30 mouse cellular contexts compared by ENCODE assay signal in the genomic region with DNA sequence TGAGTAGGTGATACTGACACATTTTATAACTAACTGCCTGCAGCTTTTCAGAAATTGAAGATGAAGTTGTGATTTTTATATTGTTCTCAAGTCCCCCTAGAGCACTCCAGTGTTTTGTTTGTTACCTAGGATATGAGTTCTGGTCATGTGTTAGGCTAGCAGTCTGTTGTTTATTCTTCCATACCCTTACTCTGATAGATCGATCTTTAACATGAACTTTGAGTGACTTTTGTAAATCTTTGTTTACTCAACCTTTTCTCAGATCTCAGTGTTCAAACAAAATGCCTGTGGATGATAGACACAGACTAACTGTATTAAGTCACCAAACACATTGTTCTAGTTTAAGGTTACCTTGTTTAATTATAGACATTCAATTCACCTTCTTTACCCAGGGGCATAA.
"Had no signal": no experiment of that assay in that cellular context is flagged by ENCODE, and none has a peak within 500 bp of the region (broad histone marks: within the 10 kb centered on the region; RNA-seq: fewer than 3 reads in every experiment).

No protein-coding gene starts in this region.

- H3K9ac ChIP-seq: limb, embryonic 12.5 days; limb, embryonic 13.5 days; limb, embryonic 15.5 days; liver, embryonic 12.5 days; liver, embryonic 13.5 days; liver, embryonic 14.5 days; liver, embryonic 15.5 days; lung, embryonic 14.5 days; lung, embryonic 15.5 days; midbrain, embryonic 12.5 days; midbrain, embryonic 13.5 days; midbrain, embryonic 15.5 days had no signal

- H3K4me2 ChIP-seq: limb, embryonic 12.5 days; limb, embryonic 13.5 days; limb, embryonic 15.5 days; liver, embryonic 12.5 days; liver, embryonic 13.5 days; liver, embryonic 15.5 days; lung, embryonic 14.5 days; lung, embryonic 15.5 days; midbrain, embryonic 11.5 days; midbrain, embryonic 12.5 days; midbrain, embryonic 13.5 days; midbrain, embryonic 15.5 days had no signal

- H3K4me1 ChIP-seq: limb, embryonic 10.5 days; limb, embryonic 12.5 days; limb, embryonic 13.5 days; limb, embryonic 15.5 days; liver, embryonic 12.5 days; liver, embryonic 13.5 days; liver, embryonic 15.5 days; lung, embryonic 15.5 days; megakaryocyte, embryonic 14.5 days; midbrain, embryonic 10.5 days; midbrain, embryonic 12.5 days; midbrain, embryonic 13.5 days; midbrain, embryonic 15.5 days had no signal

- H3K27ac ChIP-seq: left cerebral cortex, adult 2 months; limb, embryonic 10.5 days; limb, embryonic 12.5 days; limb, embryonic 13.5 days; limb, embryonic 15.5 days; liver, embryonic 12.5 days; liver, embryonic 13.5 days; liver, embryonic 14.5 days; liver, embryonic 15.5 days; lung, embryonic 15.5 days; macrophage; midbrain, embryonic 10.5 days; midbrain, embryonic 12.5 days; midbrain, embryonic 13.5 days; midbrain, embryonic 15.5 days had no signal

- ATAC-seq: liver, embryonic 12.5 days; lung, postnatal 0 days; midbrain, embryonic 13.5 days; midbrain, embryonic 15.5 days; midbrain, embryonic 16.5 days had no signal

- DNase-seq: layer of hippocampus, postnatal 36 days; left cerebral cortex, postnatal 4 days; liver, embryonic 13.5 days; lung, adult 18-20 months; lung, adult 2 months; lung, embryonic 14.5 days; lung, postnatal 10 days; lung, postnatal 14 days; lung, postnatal 36 days; lung, postnatal 4 days; midbrain, embryonic 14.5 days had no signal

- H3K36me3 ChIP-seq: limb, embryonic 10.5 days; limb, embryonic 12.5 days; limb, embryonic 13.5 days; limb, embryonic 15.5 days; liver, embryonic 12.5 days; liver, embryonic 13.5 days; liver, embryonic 15.5 days; lung, embryonic 15.5 days; midbrain, embryonic 10.5 days; midbrain, embryonic 12.5 days; midbrain, embryonic 13.5 days; midbrain, embryonic 15.5 days had no signal

- H3K4me3 ChIP-seq: left cerebral cortex, adult 2 months; limb, embryonic 10.5 days; limb, embryonic 12.5 days; limb, embryonic 13.5 days; limb, embryonic 15.5 days; liver, embryonic 12.5 days; liver, embryonic 13.5 days; liver, embryonic 15.5 days; lung, embryonic 15.5 days; megakaryocyte, embryonic 14.5 days; midbrain, embryonic 10.5 days; midbrain, embryonic 12.5 days; midbrain, embryonic 13.5 days; midbrain, embryonic 15.5 days; myocyte had no signal

- H3K27me3 ChIP-seq: limb, embryonic 12.5 days; limb, embryonic 13.5 days; limb, embryonic 15.5 days; liver, embryonic 12.5 days; liver, embryonic 13.5 days; liver, embryonic 15.5 days; lung, embryonic 15.5 days; megakaryocyte, embryonic 14.5 days; midbrain, embryonic 12.5 days; midbrain, embryonic 13.5 days; midbrain, embryonic 15.5 days had no signal

- H3K9me3 ChIP-seq: limb, embryonic 10.5 days; limb, embryonic 12.5 days; limb, embryonic 13.5 days; limb, embryonic 15.5 days; liver, embryonic 12.5 days; liver, embryonic 13.5 days; liver, embryonic 15.5 days; lung, embryonic 15.5 days; megakaryocyte, embryonic 14.5 days; midbrain, embryonic 10.5 days; midbrain, embryonic 12.5 days; midbrain, embryonic 13.5 days; midbrain, embryonic 15.5 days had no signal
